Mouse (Mus musculus) lung, postnatal 0 days (tissue): ENCODE measurements around the gene Dcaf5. TPM values are rescaled to one million over a fixed set of nuclear protein-coding genes. Genes with fewer than 3 reads are reported as not detected.

Experiments
- ATAC-seq: fragments of 200-750 bp; cut with Nextera tagmentation; 2 replicates; pipeline ENCODE4 v1.8.0; 2017; ENCODE audit warnings: moderate library complexity
- DNase-seq: peaks from one replicate; pipeline ENCODE4 v3.0.0-alpha.2; 2016; ENCODE audit warnings: low spot score
- H3K27ac ChIP-seq: fragments of 300-500 bp; sonication (generic); 2 replicates; pipeline ENCODE4 v1.5.1; 2014; ENCODE audit warnings: antibody characterized with exemption, mild to moderate bottlenecking, low read length, mixed read lengths
- H3K27me3 ChIP-seq: fragments of 300-500 bp; sonication (generic); replicated peaks from 2 replicates; pipeline ENCODE4 v1.6.1; 2014; ENCODE audit warnings: low read length, mixed read lengths; ENCODE audit not compliant: insufficient read depth
- H3K36me3 ChIP-seq: fragments of 300-500 bp; sonication (generic); 2 replicates; pipeline ENCODE4 v1.6.1; 2014; ENCODE audit warnings: low read length, mixed read lengths; ENCODE audit not compliant: insufficient read depth
- H3K4me1 ChIP-seq: fragments of 300-500 bp; sonication (generic); 2 replicates; pipeline ENCODE4 v1.6.1; 2014; ENCODE audit warnings: antibody characterized with exemption, low read depth, low read length, mixed read lengths; ENCODE audit not compliant: insufficient read depth
- H3K4me2 ChIP-seq: fragments of 300-500 bp; sonication (generic); replicated peaks from 2 replicates; pipeline ENCODE4 v1.6.1; 2014; ENCODE audit warnings: low read depth, mild to moderate bottlenecking, low read length, moderate library complexity, mixed read lengths
- H3K4me3 ChIP-seq: fragments of 300-500 bp; sonication (generic); 2 replicates; pipeline ENCODE4 v1.5.1; 2014; ENCODE audit warnings: low read depth, low read length
- H3K9ac ChIP-seq: fragments of 300-500 bp; sonication (generic); replicated peaks from 2 replicates; pipeline ENCODE4 v1.6.1; 2014; ENCODE audit warnings: low read depth, mild to moderate bottlenecking
- H3K9me3 ChIP-seq: fragments of 300-500 bp; sonication (generic); 2 replicates; pipeline ENCODE4 v1.6.1; 2016; ENCODE audit warnings: low read length, mixed read lengths
- CTCF ChIP-seq: IDR thresholded peaks from 2 replicates; pipeline ENCODE4 v1.5.1; 2016; ENCODE audit warnings: antibody characterized with exemption, mild to moderate bottlenecking
- EP300 ChIP-seq: IDR thresholded peaks from 2 replicates; pipeline ENCODE4 v1.6.1; 2016; ENCODE audit warnings: antibody characterized with exemption, mild to moderate bottlenecking, control low read depth
- WGBS: fragments of 180-500 bp; shearing (Covaris S2); extraction: QIAGEN DNeasy Blood & Tissue Kit; methylation state at CpG from one replicate; pipeline ENCODE4 v1.1.7; 2014; 5-methylcytosine and 5-hydroxymethylcytosine counted together
- polyA plus RNA-seq: library from polyadenylated mRNA; unstranded; fragments of >200 nt; fragmentation: Nextera tagmentation; extraction: Ambion mirVana; gene quantifications from 2 replicates; pipeline ENCODE4 v1.2.1, GENCODE M21; 2015

Dcaf5 gene
- polyA plus RNA-seq, 1 experiment from 2014 or later: 8.3 TPM

GRCm38 (mm10) chr12:80324051-80324784 lies 112.2 kb downstream of the Dcaf5 start:
- no peak for TF ChIP-seq CTCF
- TF ChIP-seq EP300: no peak
- 75% methylated on average over 9 of the region's 9 CpGs for WGBS
- Histone ChIP-seq H3K27me3 (no peaks in the 10 kb centered on the region), H3K27ac (no peak overlapping the region), H3K9me3 (no peaks in the 10 kb centered on the region), H3K9ac (no peak overlapping the region), H3K36me3 (no peaks in the 10 kb centered on the region), H3K4me1 (no peaks in the 10 kb centered on the region), H3K4me2 (no peak overlapping the region), H3K4me3 (no peak overlapping the region)
- ATAC-seq (no peak), DNase-seq (no peak)

- 63% methylated on average over 8 of the region's 8 CpGs for WGBS
- Histone ChIP-seq H3K9me3 (no peaks in the 10 kb centered on the region), H3K4me2 (no peak overlapping the region), H3K4me3 (no peak overlapping the region), H3K4me1 (peaks cover 3% of the 10 kb centered on the region; the same call in 1 of the 2 replicates), H3K27me3 (no peaks in the 10 kb centered on the region), H3K9ac (no peak overlapping the region), H3K36me3 (no peaks in the 10 kb centered on the region), H3K27ac (no peak overlapping the region)
- ATAC-seq (peak; percentile 64), DNase-seq (peak; percentile 51)
- TF ChIP-seq EP300: peak; percentile 71
- peak; percentile 40 for TF ChIP-seq CTCF
Measured at GRCm38 (mm10) chr12:80323371-80324050, 112.9 kb downstream of the Dcaf5 start.

- Histone ChIP-seq H3K4me2 (no peak overlapping the region), H3K9ac (no peak overlapping the region), H3K4me1 (peaks cover 3% of the 10 kb centered on the region; the same call in 1 of the 2 replicates), H3K27me3 (no peaks in the 10 kb centered on the region), H3K9me3 (no peaks in the 10 kb centered on the region), H3K4me3 (no peak overlapping the region), H3K36me3 (no peaks in the 10 kb centered on the region), H3K27ac (no peak overlapping the region)
- ATAC-seq: no peak
- TF ChIP-seq CTCF (no peak), EP300 (no peak)
- no peak for DNase-seq
- 69% methylated on average over 5 of the region's 6 CpGs for WGBS
Measured at GRCm38 (mm10) chr12:80322494-80322893, 113.9 kb downstream of the Dcaf5 start.

GRCm38 (mm10) chr12:80319062-80319461 lies 117.3 kb downstream of the Dcaf5 start:
- Histone ChIP-seq H3K27ac (peak overlapping the region; percentile 22), H3K9ac (no peak overlapping the region), H3K4me3 (no peak overlapping the region), H3K9me3 (no peaks in the 10 kb centered on the region), H3K4me1 (peaks cover 3% of the 10 kb centered on the region; the same call in 1 of the 2 replicates), H3K36me3 (no peaks in the 10 kb centered on the region), H3K4me2 (no peak overlapping the region), H3K27me3 (no peaks in the 10 kb centered on the region)
- TF ChIP-seq EP300 (peak; percentile 99), CTCF (no peak)
- DNase-seq (peak; percentile 83), ATAC-seq (peak; percentile 97)
- WGBS: 50% methylated on average over 2 of the region's 2 CpGs

GRCm38 (mm10) chr12:80315321-80315720 lies 121.1 kb downstream of the Dcaf5 start:
- DNase-seq (no peak), ATAC-seq (no peak)
- Histone ChIP-seq H3K9me3 (no peaks in the 10 kb centered on the region), H3K36me3 (no peaks in the 10 kb centered on the region), H3K27me3 (no peaks in the 10 kb centered on the region), H3K27ac (no peak overlapping the region), H3K9ac (no peak overlapping the region), H3K4me1 (peaks cover 3% of the 10 kb centered on the region; the same call in 1 of the 2 replicates), H3K4me3 (no peak overlapping the region), H3K4me2 (no peak overlapping the region)
- TF ChIP-seq EP300: no peak
- no peak for TF ChIP-seq CTCF
- 84% methylated on average over 2 of the region's 2 CpGs for WGBS

GRCm38 (mm10) chr12:80311959-80312669 lies 124.3 kb downstream of the Dcaf5 start:
- Histone ChIP-seq H3K4me1 (no peaks in the 10 kb centered on the region), H3K9me3 (no peaks in the 10 kb centered on the region), H3K4me3 (no peak overlapping the region), H3K36me3 (no peaks in the 10 kb centered on the region), H3K27ac (no peak overlapping the region), H3K27me3 (no peaks in the 10 kb centered on the region), H3K4me2 (no peak overlapping the region), H3K9ac (no peak overlapping the region)
- DNase-seq (no peak), ATAC-seq (no peak)
- 82% methylated on average over 3 of the region's 3 CpGs for WGBS
- TF ChIP-seq CTCF: no peak
- no peak for TF ChIP-seq EP300
